Mouse (Mus musculus) liver, adult 2 months (tissue): Measurements from ENCODE around the gene Gm7168.

ENCODE experiments used
- CTCF ChIP-seq: fragments of 200-500 bp; IDR thresholded peaks from 2 replicates; pipeline ENCODE4 v1.5.1; 2011; ENCODE audit warnings: low read depth, low read length, control low read depth
- POLR2A ChIP-seq: fragments of 200-500 bp; IDR thresholded peaks from 2 replicates; pipeline ENCODE4 v1.6.1; 2011; ENCODE audit warnings: low read length, control low read depth; ENCODE audit not compliant: insufficient read depth; ENCODE audit errors: extremely low read depth

GRCm38 (mm10) chr17:13923418-13923817 lies 24.8 kb upstream of the Gm7168 start:
- TF ChIP-seq CTCF, result no peak
- no peak for TF ChIP-seq POLR2A
